Mouse (Mus musculus) layer of hippocampus, adult 2 months (tissue): ENCODE measurements around the gene Mpg. TPM values are rescaled to one million over a fixed set of nuclear protein-coding genes. Genes with fewer than 3 reads are reported as not detected.

Experiments
- DNase-seq, 2 experiments: peaks; one replicate each; pipeline ENCODE4 v3.0.0; 2022; ENCODE audit warnings: low spot score in 2 of 2
- H3K27ac ChIP-seq: fragments of 200-600 bp; 2 replicates; pipeline ENCODE4 v1.8.1; 2022
- H3K4me3 ChIP-seq: fragments of 200-600 bp; 2 replicates; pipeline ENCODE4 v1.8.1; 2022; ENCODE audit warnings: mild to moderate bottlenecking
- CTCF ChIP-seq: fragments of 200-600 bp; conservative IDR thresholded peaks from 2 replicates; pipeline ENCODE4 v1.8.1; 2022; ENCODE audit warnings: antibody characterized with exemption, mild to moderate bottlenecking, moderate library complexity
- total RNA-seq, 2 experiments: library from RNA; stranded (reverse); gene quantifications; 2 replicates each; pipeline ENCODE4 v1.2.3; 2021

The Mpg gene
- total RNA-seq, 2 experiments from 2014 or later, result 15.6 to 20.5 TPM

GRCm38 (mm10) chr11:32256566-32256965 lies 30.3 kb downstream of the Mpg start:
- peak overlapping the region; percentile 47; the same call in 1 of the 2 replicates for H3K27ac ChIP-seq
- no peak for TF ChIP-seq CTCF
- DNase-seq, result no peak
- no peak overlapping the region for H3K4me3 ChIP-seq

- no peak for TF ChIP-seq CTCF
- no peak for DNase-seq
- H3K4me3 ChIP-seq, result no peak overlapping the region
- no peak overlapping the region for H3K27ac ChIP-seq
These were observed 36.5 kb downstream of the Mpg start for GRCm38 (mm10) chr11:32262674-32263415.

- DNase-seq, result no peak
- no peak for TF ChIP-seq CTCF
- Histone ChIP-seq H3K27ac (no peak overlapping the region), H3K4me3 (no peak overlapping the region)
These were observed 38.9 kb downstream of the Mpg start for GRCm38 (mm10) chr11:32265117-32265738.

GRCm38 (mm10) chr11:32266194-32266593 lies 39.9 kb downstream of the Mpg start:
- TF ChIP-seq CTCF, result no peak
- Histone ChIP-seq H3K27ac (peak overlapping the region; percentile 3; the same call in 1 of the 2 replicates), H3K4me3 (no peak overlapping the region; the same call in 1 of the 2 replicates)
- DNase-seq, result no peak

GRCm38 (mm10) chr11:32266776-32267175 lies 40.5 kb downstream of the Mpg start:
- TF ChIP-seq CTCF, result no peak
- DNase-seq, result no peak
- Histone ChIP-seq H3K4me3 (peak overlapping the region; percentile 71), H3K27ac (peak overlapping the region; percentile 98)

GRCm38 (mm10) chr11:32267188-32267884 lies 41.0 kb downstream of the Mpg start, which contains the start of gene Nprl3:
TSS of gene Nprl3 (minus strand) at chr11:32267707.
- H3K4me3 ChIP-seq, result peak within 1 kb of the TSS; percentile 71
- peak; percentile 33 for TF ChIP-seq CTCF
- peak within 1 kb of the TSS; percentile 98 for H3K27ac ChIP-seq
- DNase-seq, result peak; percentile 95 to 96

GRCm38 (mm10) chr11:32267964-32268363 lies 41.7 kb downstream of the Mpg start:
- H3K4me3 ChIP-seq, result peak overlapping the region; percentile 71
- TF ChIP-seq CTCF, result no peak
- DNase-seq, result no peak
- H3K27ac ChIP-seq, result peak overlapping the region; percentile 98

GRCm38 (mm10) chr11:32268952-32269351 lies 42.6 kb downstream of the Mpg start:
- H3K4me3 ChIP-seq, result no peak overlapping the region
- no peak for DNase-seq
- no peak for TF ChIP-seq CTCF
- no peak overlapping the region for H3K27ac ChIP-seq

- H3K27ac ChIP-seq, result no peak overlapping the region
- H3K4me3 ChIP-seq, result no peak overlapping the region
- DNase-seq, result no peak
- TF ChIP-seq CTCF, result no peak
These were observed 44.9 kb downstream of the Mpg start for GRCm38 (mm10) chr11:32271178-32271577.

GRCm38 (mm10) chr11:32276347-32276746 lies 50.0 kb downstream of the Mpg start, which contains the start of gene Hba-x:
TSS of gene Hba-x (plus strand) at chr11:32276400.
- no peak for TF ChIP-seq CTCF
- no peak for DNase-seq
- H3K4me3 ChIP-seq, result no peak within 1 kb of the TSS
- H3K27ac ChIP-seq, result no peak within 1 kb of the TSS

- no peak overlapping the region for H3K4me3 ChIP-seq
- H3K27ac ChIP-seq, result no peak overlapping the region
- TF ChIP-seq CTCF, result no peak
- no peak for DNase-seq
These were observed 51.6 kb downstream of the Mpg start for GRCm38 (mm10) chr11:32277736-32278457.

- no peak overlapping the region for H3K4me3 ChIP-seq
- no peak overlapping the region for H3K27ac ChIP-seq
- TF ChIP-seq CTCF, result no peak
- DNase-seq, result no peak
These were observed 52.2 kb downstream of the Mpg start for GRCm38 (mm10) chr11:32278458-32278957.
